Mouse (Mus musculus) liver, postnatal 0 days (tissue): Measurements from ENCODE around the gene Ociad1.
"Not testable (repeated sequence)": the region's sequence is repeated elsewhere in the genome, so short reads cannot be mapped to it uniquely, and the experiment has no call there.

ENCODE experiments used
- CTCF ChIP-seq: sonication (generic); IDR thresholded peaks from 2 replicates; pipeline ENCODE4 v1.5.1; 2016; ENCODE audit warnings: antibody characterized with exemption, low read depth
- EP300 ChIP-seq: IDR thresholded peaks from 2 replicates; pipeline ENCODE4 v1.6.1; 2016; ENCODE audit warnings: antibody characterized with exemption, low read depth, mild to moderate bottlenecking

GRCm38 (mm10) chr5:73322684-73323083 lies 30.1 kb downstream of the Ociad1 start:
- not testable (repeated sequence) for TF ChIP-seq CTCF, EP300
